Comparison of ENCODE assay signal across 8 mouse cellular contexts in the genomic region with DNA sequence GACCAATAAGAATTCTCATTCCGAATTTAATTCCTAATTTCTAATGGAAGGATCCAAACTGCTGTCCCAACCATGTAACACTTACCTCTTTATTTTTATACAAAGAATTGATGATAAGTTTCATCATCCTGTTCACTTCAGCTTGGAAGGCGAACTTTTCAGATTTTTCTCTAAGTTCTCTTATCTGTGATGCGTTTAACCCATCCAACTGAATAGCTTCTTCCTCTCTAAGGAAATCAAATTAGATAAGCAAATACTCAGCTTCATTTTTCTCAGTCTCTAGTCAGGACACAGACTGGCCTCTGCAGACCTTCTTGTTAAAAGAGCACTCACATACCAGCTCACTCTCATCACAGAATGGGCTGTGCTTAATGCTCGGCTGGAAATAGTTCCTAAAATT. TPM values are rescaled to one million over a fixed set of nuclear protein-coding genes. Genes with fewer than 3 reads are reported as not detected.
A peak's percentile ranks its signal among the peaks of the same experiment; 100 is the strongest.
DNase-seq lines count a peak whose midpoint lies in the region; ATAC-seq and TF ChIP-seq lines count a peak whose summit lies in the region.
"Had no signal": no experiment of that assay in that cellular context is flagged by ENCODE, and none has a peak within 500 bp of the region (broad histone marks: within the 10 kb centered on the region; RNA-seq: fewer than 3 reads in every experiment).

No protein-coding gene starts in this region.

- ATAC-seq in neural tube, embryonic 11.5 days (ENCODE audit: insufficient read depth, low FRiP score, low TSS enrichment) = no peak
- ATAC-seq in forebrain, embryonic 16.5 days = no peak
- ATAC-seq in liver, embryonic 12.5 days = no peak
- ATAC-seq in stomach, postnatal 0 days (ENCODE audit: low FRiP score, low TSS enrichment) = no peak

- no peak overlapping the region for H3K9ac ChIP-seq in neural tube, embryonic 11.5 days (ENCODE audit: low read length)
- H3K9ac ChIP-seq in forebrain, embryonic 16.5 days (replicated peaks; ENCODE audit: low read depth, low read length) = peak overlapping the region; percentile 26; the same call in 1 of the 2 replicates
- peak overlapping the region; percentile 91 for H3K9ac ChIP-seq in liver, embryonic 12.5 days
- peak overlapping the region; percentile 90; the same call in 1 of the 2 replicates for H3K9ac ChIP-seq in stomach, postnatal 0 days (ENCODE audit: low read length)

- H3K4me2 ChIP-seq in neural tube, embryonic 11.5 days (ENCODE audit: low read depth) = peak overlapping the region; percentile 67
- H3K4me2 ChIP-seq in forebrain, embryonic 16.5 days (ENCODE audit: low read length) = peak overlapping the region; percentile 82
- H3K4me2 ChIP-seq in liver, embryonic 12.5 days = peak overlapping the region; percentile 83
- peak overlapping the region; percentile 83 for H3K4me2 ChIP-seq in stomach, postnatal 0 days (replicated peaks; ENCODE audit: low read depth)

- H3K36me3 ChIP-seq in neural tube, embryonic 11.5 days (ENCODE audit: control insufficient read depth, insufficient read depth, low read length) = peaks cover 15% of the 10 kb centered on the region
- peaks cover 27% of the 10 kb centered on the region for H3K36me3 ChIP-seq in forebrain, embryonic 16.5 days (ENCODE audit: control insufficient read depth, insufficient read depth)
- peaks cover 57% of the 10 kb centered on the region for H3K36me3 ChIP-seq in liver, embryonic 12.5 days
- peaks cover 28% of the 10 kb centered on the region for H3K36me3 ChIP-seq in stomach, postnatal 0 days (ENCODE audit: control insufficient read depth, insufficient read depth, low read length)

- no peaks in the 10 kb centered on the region for H3K27me3 ChIP-seq in neural tube, embryonic 11.5 days (ENCODE audit: control insufficient read depth, insufficient read depth, low read length)
- no peaks in the 10 kb centered on the region for H3K27me3 ChIP-seq in forebrain, embryonic 16.5 days (replicated peaks; ENCODE audit: control insufficient read depth, insufficient read depth, low read length)
- H3K27me3 ChIP-seq in liver, embryonic 12.5 days (replicated peaks) = no peaks in the 10 kb centered on the region
- H3K27me3 ChIP-seq in stomach, postnatal 0 days (ENCODE audit: control insufficient read depth, insufficient read depth, low read length) = no peaks in the 10 kb centered on the region

- peaks cover 28% of the 10 kb centered on the region for H3K4me1 ChIP-seq in neural tube, embryonic 11.5 days (ENCODE audit: control insufficient read depth, insufficient read depth, low read length)
- peaks cover 48% of the 10 kb centered on the region for H3K4me1 ChIP-seq in forebrain, embryonic 16.5 days (replicated peaks; ENCODE audit: control insufficient read depth, insufficient read depth, low read length)
- peaks cover 70% of the 10 kb centered on the region for H3K4me1 ChIP-seq in liver, embryonic 12.5 days
- 0 out of 2 replicates have a peak, but pooled peaks cover 2% of the 10 kb centered on the region for H3K4me1 ChIP-seq in stomach, postnatal 0 days (replicated peaks; ENCODE audit: control insufficient read depth, insufficient read depth)

- TF ChIP-seq EP300 in stomach, postnatal 0 days (optimal IDR thresholded peaks at IDR 0.05) = no peak

- H3K4me3 ChIP-seq in neural tube, embryonic 11.5 days (ENCODE audit: low read depth, low read length) = peak overlapping the region; percentile 91
- peak overlapping the region; percentile 75 for H3K4me3 ChIP-seq in forebrain, embryonic 16.5 days (replicated peaks; ENCODE audit: low read length)
- H3K4me3 ChIP-seq in liver, embryonic 12.5 days = peak overlapping the region; percentile 93
- peak overlapping the region; percentile 83 for H3K4me3 ChIP-seq in stomach, postnatal 0 days (ENCODE audit: low read depth, low read length)

- no peak overlapping the region for H3K27ac ChIP-seq in neural tube, embryonic 11.5 days (ENCODE audit: low read depth, low read length)
- H3K27ac ChIP-seq in forebrain, embryonic 16.5 days (ENCODE audit: low read length) = no peak overlapping the region
- H3K27ac ChIP-seq in liver, embryonic 12.5 days = no peak overlapping the region
- H3K27ac ChIP-seq in stomach, postnatal 0 days (replicated peaks) = no peak overlapping the region

- TF ChIP-seq CTCF in stomach, postnatal 0 days (IDR thresholded peaks at IDR 0.05; ENCODE audit: low read depth) = no peak

- 79% methylated on average over 4 of the region's 4 CpGs for WGBS in neural tube, embryonic 11.5 days
- WGBS in forebrain, embryonic 16.5 days = 79% methylated on average over 4 of the region's 4 CpGs
- 64% methylated on average over 4 of the region's 4 CpGs for WGBS in liver, embryonic 12.5 days (ENCODE audit: insufficient replicate concordance)
- WGBS in stomach, postnatal 0 days = 54% methylated on average over 4 of the region's 4 CpGs

- no peaks in the 10 kb centered on the region for H3K9me3 ChIP-seq in neural tube, embryonic 11.5 days (ENCODE audit: control insufficient read depth, low read length)
- H3K9me3 ChIP-seq in forebrain, embryonic 16.5 days (ENCODE audit: control insufficient read depth, low read length) = no peaks in the 10 kb centered on the region
- H3K9me3 ChIP-seq in liver, embryonic 12.5 days (replicated peaks) = no peaks in the 10 kb centered on the region
- no peaks in the 10 kb centered on the region for H3K9me3 ChIP-seq in stomach, postnatal 0 days (ENCODE audit: control insufficient read depth, low read length)

- DNase-seq in neural tube, embryonic 11.5 days (ENCODE audit: low spot score) = no peak
- no peak for DNase-seq in neural tube, embryonic 10.5 days (ENCODE audit: extremely low spot score, low spot score)
- no peak for DNase-seq in stomach, postnatal 0 days (ENCODE audit: low spot score)
- no peak for DNase-seq in retina, postnatal 1 day
- DNase-seq in urinary bladder, postnatal 10 days (ENCODE audit: low spot score) = no peak
- DNase-seq: right cerebral cortex, postnatal 25 days had no signal

RNA-seq across cellular contexts. Expression of a gene that starts 1.9 kb away (rescaled TPM):
- 487 and 513 TPM in 2 replicates for polyA plus RNA-seq in neural tube, embryonic 11.5 days (2014; fragmentation: Nextera tagmentation; extraction: Ambion mirVana)
- 279 and 302 TPM in 2 replicates for polyA plus RNA-seq in forebrain, embryonic 16.5 days (2015; fragmentation: Nextera tagmentation; extraction: Ambion mirVana)
- 432 and 438 TPM in 2 replicates for polyA plus RNA-seq in liver, embryonic 12.5 days (2016; fragmentation: Nextera tagmentation; extraction: Ambion mirVana)
- 402 and 403 TPM in 2 replicates for polyA plus RNA-seq in stomach, postnatal 0 days (2015; fragmentation: Nextera tagmentation; extraction: Ambion mirVana)

RNA-seq across cellular contexts. Expression of a gene that starts 2.2 kb away (rescaled TPM):
- 2.3 and 3.1 TPM in 2 replicates for polyA plus RNA-seq in neural tube, embryonic 11.5 days (2014; fragmentation: Nextera tagmentation; extraction: Ambion mirVana)
- polyA plus RNA-seq in forebrain, embryonic 16.5 days (2015; fragmentation: Nextera tagmentation; extraction: Ambion mirVana) = 1.1 and 1.6 TPM in 2 replicates
- polyA plus RNA-seq in liver, embryonic 12.5 days (2016; fragmentation: Nextera tagmentation; extraction: Ambion mirVana) = 0.95 and 0.96 TPM in 2 replicates
- polyA plus RNA-seq in stomach, postnatal 0 days (2015; fragmentation: Nextera tagmentation; extraction: Ambion mirVana) = 0.38 and 0.47 TPM in 2 replicates
